Mouse (Mus musculus) cerebellum, adult 2 months (tissue): ENCODE results near the gene Gli3.

Experiments
- CTCF ChIP-seq: fragments of 200-500 bp; IDR thresholded peaks from 2 replicates; pipeline ENCODE4 v1.5.1; 2011; ENCODE audit warnings: low read depth, mild to moderate bottlenecking, control low read depth, low read length, moderate library complexity, borderline replicate concordance; ENCODE audit not compliant: insufficient read depth
- POLR2A ChIP-seq: fragments of 200-500 bp; IDR thresholded peaks from 2 replicates; pipeline ENCODE4 v1.6.1; 2011; ENCODE audit warnings: low read length, control low read depth, borderline replicate concordance; ENCODE audit not compliant: insufficient read depth

DNA sequence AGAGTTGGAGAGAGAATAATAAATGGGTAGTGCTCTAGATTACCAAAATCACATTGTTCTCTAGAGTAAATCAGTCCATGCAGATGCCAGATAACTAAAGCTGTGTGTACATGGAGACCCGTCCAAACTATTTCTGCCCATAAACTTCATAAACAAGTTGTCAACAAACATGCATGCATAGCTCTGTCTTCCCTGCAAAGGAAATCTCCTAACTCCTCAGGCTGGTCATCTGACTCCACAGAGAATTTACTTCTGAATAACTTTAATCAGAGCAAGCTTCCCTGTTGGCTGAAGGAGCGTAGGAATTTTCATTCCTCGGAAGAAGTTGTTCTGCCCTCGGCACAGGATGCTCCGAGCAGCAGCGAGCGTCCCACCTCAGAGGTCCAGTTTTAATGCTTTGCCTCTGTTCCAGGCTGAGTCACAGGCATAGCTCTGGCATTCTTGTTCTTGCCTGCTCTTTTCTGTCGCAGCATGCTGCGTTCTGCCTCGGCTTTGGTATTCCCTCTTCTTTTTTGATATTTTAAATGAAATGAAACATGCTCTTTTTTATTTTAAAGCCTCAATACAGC is 41.8 kb upstream of the Gli3 start:
- TF ChIP-seq CTCF = no peak
- TF ChIP-seq POLR2A = no peak
